Mouse (Mus musculus) 416B (cell line): Measurements from ENCODE around the gene Fbxw11.
"Not testable (repeated sequence)": the region's sequence is repeated elsewhere in the genome, so short reads cannot be mapped to it uniquely, and the experiment has no call there.

Experiments
- DNase-seq: peaks from one replicate; pipeline ENCODE4 v3.0.0; 2011; ENCODE audit warnings: low read depth

Fbxw11 gene

DNA sequence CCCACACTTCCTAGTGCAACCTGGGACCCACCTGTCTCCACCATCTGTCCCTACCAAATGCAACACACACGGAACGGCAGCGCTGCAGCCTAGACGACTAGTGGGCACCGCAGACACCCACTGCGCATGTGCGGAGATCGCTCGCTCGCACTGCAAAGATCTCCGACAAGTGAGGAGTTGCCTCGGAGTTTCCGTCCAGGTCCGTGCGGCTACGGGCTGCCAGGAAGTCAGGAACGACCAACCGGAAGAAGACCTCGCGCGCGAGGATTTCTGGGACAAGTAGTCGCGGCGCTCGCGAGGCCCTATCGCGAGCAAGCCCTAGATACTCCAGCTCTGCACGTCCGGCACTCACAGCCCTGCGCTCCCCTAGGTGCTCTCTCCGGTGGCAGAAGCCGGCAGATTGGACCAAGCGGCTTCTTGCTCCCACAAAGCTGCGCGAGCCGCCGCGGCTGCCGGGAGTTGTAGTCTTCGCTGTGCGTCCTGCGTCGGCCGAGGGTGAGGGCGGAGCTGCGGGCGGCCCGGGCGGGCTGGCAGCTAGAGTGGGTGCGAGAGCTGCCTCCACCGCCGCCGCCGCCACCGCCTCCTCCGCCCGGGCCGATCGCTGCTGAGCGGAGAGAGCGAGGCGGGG, at the start of gene Fbxw11:
TSS of gene Fbxw11 (plus strand) at position 476 of the 628 bp plus-strand sequence.
- peak; percentile 98 for DNase-seq

GRCm38 (mm10) chr11:32593081-32593480, 49.4 kb upstream of the Fbxw11 start:
- DNase-seq = no peak

DNA sequence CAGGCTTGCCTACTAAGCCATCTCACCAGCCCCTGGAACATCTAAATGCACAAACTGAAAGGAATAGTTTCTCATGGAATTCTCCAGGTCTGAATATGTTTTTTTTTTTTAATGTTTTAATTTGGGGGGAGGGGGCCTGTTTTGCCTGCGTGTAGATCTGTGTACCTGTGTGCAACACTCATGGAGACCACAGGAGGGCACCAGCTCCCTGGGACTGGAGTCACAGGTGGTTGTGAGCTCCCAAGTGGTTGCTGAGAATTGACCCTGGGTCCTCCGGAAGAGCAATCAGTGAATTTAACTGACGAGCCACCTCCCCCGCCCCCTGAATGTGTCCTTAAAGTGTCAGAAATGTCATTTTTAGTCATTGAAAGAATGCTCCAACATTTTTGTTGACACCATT, 48.4 kb upstream of the Fbxw11 start:
- no peak for DNase-seq

DNA sequence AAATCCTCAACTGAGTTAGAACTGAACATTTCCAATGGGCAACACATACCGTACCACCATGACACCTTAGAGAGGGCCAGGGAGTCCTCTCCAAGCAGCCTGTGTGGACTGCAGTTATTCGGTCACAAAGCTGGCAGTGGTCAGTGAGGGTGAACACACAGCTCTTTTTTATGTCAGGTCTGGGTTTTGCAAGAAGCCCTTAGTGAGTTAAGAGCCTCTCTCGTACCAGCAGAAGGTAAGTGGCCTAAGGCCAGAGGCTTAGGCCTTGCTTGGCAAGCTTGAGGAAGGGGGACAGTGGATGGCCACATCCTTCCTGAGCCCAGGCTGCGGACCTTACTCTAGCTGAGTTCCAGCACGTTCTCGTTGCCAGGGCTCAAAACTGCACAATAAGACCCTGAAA, 42.2 kb upstream of the Fbxw11 start:
- no peak for DNase-seq

DNA sequence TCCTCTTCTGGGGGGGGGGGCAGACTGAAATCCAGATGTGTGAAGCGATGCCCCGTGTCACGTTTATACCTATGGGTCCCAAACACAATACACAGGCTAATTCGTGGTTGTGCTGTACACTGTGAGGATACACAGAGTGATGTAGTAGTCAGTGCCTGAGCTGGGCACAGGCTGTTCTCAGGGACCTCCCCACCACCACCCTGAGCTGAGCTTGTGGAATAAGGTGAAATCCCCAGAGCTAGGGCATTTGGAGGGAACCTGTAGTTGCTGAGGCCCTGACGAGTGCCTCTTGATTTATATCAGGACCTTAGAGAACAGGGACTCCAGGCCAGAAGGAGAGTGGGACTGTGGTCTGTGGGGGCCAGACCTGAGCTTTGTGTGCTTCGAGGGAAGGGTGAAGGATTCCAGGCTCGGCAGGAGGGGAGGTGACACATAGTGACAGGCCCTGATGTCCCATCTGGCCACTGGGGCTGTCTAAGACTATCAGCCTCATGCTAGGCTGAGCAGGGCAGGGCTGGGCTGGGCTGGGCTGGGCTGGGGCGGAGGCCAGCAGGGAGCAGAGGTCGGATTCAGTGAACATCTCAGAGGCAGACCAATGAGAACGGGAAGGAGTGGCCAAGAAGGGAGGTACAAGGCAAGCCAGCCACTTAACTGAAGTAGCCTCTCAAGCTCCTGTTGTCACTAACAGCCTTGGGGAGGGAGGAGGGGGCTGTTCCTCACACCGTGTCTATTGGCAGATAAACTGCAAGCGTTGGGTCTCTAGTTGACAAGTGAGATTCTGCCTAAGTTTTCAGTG, 40.8 kb upstream of the Fbxw11 start:
- DNase-seq = no peak

GRCm38 (mm10) chr11:32604663-32605062, 37.9 kb upstream of the Fbxw11 start:
- DNase-seq = no peak

- DNase-seq = no peak
These were observed 37.2 kb upstream of the Fbxw11 start for GRCm38 (mm10) chr11:32605131-32605860.

DNA sequence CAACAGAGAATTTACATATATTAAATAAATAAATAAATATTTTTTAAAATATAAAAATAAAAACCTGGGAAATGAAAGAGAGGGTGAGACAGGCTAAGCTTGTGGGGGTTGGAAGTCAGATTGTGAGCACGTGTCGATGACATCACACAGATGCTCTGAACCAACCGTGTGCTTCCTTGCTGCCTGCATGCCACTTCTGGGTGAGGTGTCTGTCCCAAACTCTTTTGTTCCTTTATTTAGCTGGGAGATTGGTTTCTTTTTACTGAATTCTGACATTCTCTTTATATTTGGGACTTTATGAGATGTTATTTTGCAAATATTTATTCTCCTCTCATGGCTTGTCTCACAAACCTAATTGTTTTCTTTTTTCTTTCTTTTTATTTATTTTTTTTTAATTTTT, 36.6 kb upstream of the Fbxw11 start:
- no peak for DNase-seq

- peak; percentile 37 for DNase-seq
These were observed 35.2 kb upstream of the Fbxw11 start for GRCm38 (mm10) chr11:32607319-32607718.

GRCm38 (mm10) chr11:32610616-32611015, 31.9 kb upstream of the Fbxw11 start:
- no peak for DNase-seq

DNA sequence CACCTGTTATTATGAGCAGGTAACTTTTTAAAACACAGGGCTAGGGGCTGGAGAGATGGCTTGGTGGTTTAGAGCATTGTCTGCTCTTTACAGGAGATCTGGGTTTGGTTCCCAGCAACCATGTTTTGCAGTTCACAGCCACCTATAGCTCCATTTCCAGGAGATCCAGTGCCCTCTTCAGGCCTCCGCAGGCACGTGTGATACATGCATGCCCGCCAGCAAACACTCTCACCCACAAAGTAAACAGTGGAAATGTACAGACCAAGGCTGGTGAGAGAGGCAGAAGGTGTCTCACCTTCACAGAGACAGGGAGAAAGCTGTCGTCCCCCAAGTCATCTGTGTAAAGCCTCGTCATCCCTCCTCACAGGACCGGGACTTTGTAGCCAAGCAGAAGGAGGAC, 30.2 kb upstream of the Fbxw11 start:
- no peak for DNase-seq

- no peak for DNase-seq
These were observed 28.1 kb upstream of the Fbxw11 start for GRCm38 (mm10) chr11:32614463-32614862.

GRCm38 (mm10) chr11:32615561-32615960, 27.0 kb upstream of the Fbxw11 start:
- DNase-seq = no peak

DNA sequence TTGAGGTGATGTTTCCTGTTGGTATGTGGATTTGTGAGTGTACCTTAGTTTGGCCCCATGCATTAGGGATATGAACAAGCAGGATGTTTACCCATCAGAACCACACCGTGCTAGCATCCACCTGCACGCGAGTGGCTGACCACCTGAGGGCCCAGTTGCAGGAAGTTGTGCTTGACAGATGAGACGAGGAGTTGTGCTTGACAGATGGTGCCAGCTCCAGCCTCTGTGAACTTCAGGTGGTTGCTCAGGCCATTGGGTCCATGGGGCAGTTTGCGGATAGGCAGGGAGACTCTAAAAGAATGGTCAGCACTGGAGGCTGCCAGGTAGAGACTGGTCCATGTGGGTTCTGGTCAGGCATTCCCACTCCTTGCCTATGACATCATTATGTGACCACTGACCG, 26.4 kb upstream of the Fbxw11 start:
- no peak for DNase-seq

DNA sequence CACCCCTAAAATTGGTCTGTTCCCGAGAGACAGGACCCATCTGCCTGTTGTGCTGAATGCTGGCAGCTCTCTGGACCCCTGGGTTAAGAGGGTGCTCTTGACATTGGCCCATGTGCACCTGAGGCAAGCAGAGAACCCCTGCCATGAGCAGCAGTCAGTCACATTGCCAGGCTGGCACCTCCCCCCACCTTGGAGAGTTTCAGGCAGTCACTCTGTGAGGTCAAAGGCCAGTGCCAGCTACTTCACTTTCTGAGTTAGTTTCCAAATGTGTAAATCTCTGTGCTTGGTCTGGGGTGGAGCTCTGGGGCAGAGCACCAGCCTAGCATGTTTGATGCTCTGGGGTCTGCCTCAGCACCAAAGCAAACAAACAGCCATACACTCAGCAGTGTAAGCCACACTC, 24.5 kb upstream of the Fbxw11 start:
- no peak for DNase-seq

DNA sequence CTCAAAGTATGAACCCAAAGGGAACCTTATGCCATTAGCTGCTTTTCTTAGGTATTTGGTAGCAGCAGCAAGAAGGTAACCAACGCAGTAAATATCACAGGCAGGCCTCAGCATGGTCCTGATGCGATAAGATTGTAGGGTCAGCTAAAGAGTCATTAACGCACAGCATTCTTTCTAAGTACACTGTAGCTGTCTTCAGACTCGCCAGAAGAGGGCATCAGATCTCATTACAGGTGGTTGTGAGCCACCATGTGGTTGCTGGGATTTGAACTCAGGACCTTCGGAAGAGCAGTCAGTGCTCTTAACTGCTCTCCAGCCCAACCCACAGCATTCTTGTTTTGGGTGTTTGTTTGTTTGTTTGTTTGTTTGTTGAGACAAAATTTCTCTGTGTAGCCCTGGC, 23.9 kb upstream of the Fbxw11 start:
- DNase-seq = not testable (repeated sequence)

GRCm38 (mm10) chr11:32619257-32619816, 23.2 kb upstream of the Fbxw11 start:
- DNase-seq = peak; percentile 96

DNA sequence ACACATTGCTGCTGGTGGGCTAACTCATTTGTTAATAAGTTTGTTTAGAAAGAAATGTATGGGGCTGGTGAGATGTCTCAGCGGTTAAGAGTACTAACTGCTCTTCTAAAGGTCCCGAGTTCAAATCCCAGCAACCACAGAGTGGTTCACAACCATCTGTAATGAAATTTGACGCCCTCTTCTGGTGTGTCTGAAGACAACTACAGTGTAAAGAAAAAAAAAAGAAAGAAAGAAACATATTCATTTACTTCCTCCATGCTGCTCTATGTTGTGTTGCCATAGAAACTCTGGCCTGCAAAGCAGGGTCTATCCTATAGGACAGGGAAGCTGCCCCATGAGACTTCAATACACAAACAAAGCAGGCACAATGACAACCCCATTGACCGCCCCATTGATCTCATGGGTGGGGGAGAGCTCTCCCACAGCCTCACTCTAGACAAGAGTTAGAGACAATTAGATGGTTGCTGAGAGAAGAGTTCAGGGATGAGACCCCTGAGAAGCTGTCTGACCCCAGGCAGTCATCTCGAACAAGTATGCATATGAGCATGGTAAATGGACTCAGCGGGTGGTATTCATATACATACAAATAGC, 22.6 kb upstream of the Fbxw11 start:
- no peak for DNase-seq

DNA sequence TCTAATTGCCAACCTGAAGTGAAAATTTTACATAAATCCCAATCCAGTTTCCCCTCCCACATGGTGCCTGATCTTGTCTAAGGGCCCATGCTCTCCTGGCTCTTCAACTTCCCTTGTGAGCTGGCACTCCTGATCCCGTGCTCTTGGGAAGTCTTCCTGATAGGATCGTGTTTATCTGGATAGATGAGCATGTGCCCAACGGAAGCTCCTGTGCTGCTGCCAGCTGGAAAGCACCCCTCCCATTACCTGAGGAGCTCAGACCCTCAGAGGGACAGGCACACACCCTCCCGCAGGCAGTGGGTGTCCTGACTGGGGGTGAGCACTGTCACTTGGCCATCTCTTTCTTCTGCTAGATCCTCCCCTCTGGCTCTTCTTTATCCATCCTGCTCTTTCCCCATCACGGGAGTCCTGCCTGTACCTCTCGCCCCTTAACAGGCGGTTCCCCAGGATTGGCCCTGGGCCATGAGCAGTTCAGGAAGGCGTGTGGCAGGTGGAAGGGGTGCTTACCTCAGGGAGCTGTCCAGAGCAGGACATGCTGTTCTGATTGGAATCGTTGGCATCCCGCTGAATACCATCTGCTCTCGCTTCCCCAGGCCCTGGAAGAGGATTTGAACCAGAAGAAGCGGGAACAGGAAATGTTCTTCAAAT, 20.6 kb upstream of the Fbxw11 start:
- no peak for DNase-seq

DNA sequence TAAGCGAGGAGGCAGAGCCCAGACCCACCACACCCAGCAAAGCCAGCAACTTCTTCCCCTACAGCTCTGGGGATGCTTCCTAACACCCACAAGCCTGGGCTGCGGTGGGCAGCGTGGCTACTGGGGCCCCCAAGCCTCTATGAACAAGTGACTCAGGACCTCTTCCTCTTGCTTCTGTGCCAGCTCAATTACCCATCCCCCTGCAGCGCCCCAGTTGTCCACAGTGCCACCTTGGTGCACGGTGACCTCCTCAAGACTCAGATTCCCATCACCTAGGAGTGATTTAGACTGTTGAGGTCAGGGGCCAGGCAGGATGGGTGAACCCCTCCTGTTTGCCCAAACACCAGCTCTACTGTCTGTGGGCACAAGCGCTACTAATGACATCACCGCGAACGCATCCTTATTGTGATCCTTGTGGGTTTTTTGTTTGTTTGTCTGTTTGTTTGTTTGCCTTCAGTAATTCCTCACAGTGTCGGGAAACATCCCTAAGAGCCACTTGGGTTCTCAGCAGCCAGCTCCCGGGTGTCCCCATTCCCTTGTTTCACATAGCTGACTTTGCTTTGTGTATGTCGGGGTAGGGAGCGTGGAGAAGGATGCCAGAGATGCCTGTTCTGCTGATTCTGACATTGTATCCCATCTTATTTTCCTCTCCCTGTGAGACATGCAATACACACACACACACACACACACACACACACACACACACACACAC, 19.9 kb upstream of the Fbxw11 start:
- DNase-seq = no peak

- DNase-seq = no peak
These were observed 19.3 kb upstream of the Fbxw11 start for GRCm38 (mm10) chr11:32623236-32623635.
